Mouse (Mus musculus) spleen, adult 12 weeks (tissue): Measurements from ENCODE around the gene Dars2.
"Not testable (repeated sequence)": the region's sequence is repeated elsewhere in the genome, so short reads cannot be mapped to it uniquely, and the experiment has no call there.

Experiments
- DNase-seq: peaks from one replicate; pipeline ENCODE4 v3.0.0; 2022; ENCODE audit warnings: low spot score

Dars2 gene

GRCm38 (mm10) chr1:161035281-161035785 is 35.1 kb downstream of the Dars2 start:
- DNase-seq = no peak

- DNase-seq = peak; percentile 97
Measured at GRCm38 (mm10) chr1:161034435-161035280, 35.8 kb downstream of the Dars2 start, which contains the start of gene Zbtb37. Gene Zbtb37, minus strand, starts transcription at chr1:161034849.

- DNase-seq = no peak
Measured at GRCm38 (mm10) chr1:161033856-161034434, 36.5 kb downstream of the Dars2 start.

GRCm38 (mm10) chr1:161032345-161032744 is 38.1 kb downstream of the Dars2 start:
- no peak for DNase-seq

- DNase-seq = no peak
Measured at GRCm38 (mm10) chr1:161031881-161032280, 38.6 kb downstream of the Dars2 start.

- DNase-seq = no peak
Measured at GRCm38 (mm10) chr1:161030058-161030457, 40.4 kb downstream of the Dars2 start.

- DNase-seq = not testable (repeated sequence)
Measured at GRCm38 (mm10) chr1:161028427-161028826, 42.0 kb downstream of the Dars2 start.

GRCm38 (mm10) chr1:161027196-161027595 is 43.3 kb downstream of the Dars2 start:
- no peak for DNase-seq

GRCm38 (mm10) chr1:161025410-161026210 is 44.8 kb downstream of the Dars2 start:
- no peak for DNase-seq

GRCm38 (mm10) chr1:161020051-161020450 is 50.4 kb downstream of the Dars2 start:
- DNase-seq = no peak

- no peak for DNase-seq
Measured at GRCm38 (mm10) chr1:161016378-161016777, 54.1 kb downstream of the Dars2 start.

GRCm38 (mm10) chr1:161010436-161010835 is 60.0 kb downstream of the Dars2 start:
- no peak for DNase-seq

GRCm38 (mm10) chr1:161008038-161008437 is 62.4 kb downstream of the Dars2 start:
- no peak for DNase-seq

GRCm38 (mm10) chr1:161006471-161006870 is 64.0 kb downstream of the Dars2 start:
- DNase-seq = no peak

- DNase-seq = no peak
Measured at GRCm38 (mm10) chr1:161005526-161005925, 64.9 kb downstream of the Dars2 start.

- no peak for DNase-seq
Measured at GRCm38 (mm10) chr1:161004942-161005341, 65.5 kb downstream of the Dars2 start.

GRCm38 (mm10) chr1:160993851-160994250 is 76.6 kb downstream of the Dars2 start:
- DNase-seq = no peak
